Mouse (Mus musculus) cerebellum, adult 2 months (tissue): ENCODE measurements around the gene Alx3.

ENCODE experiments used
- CTCF ChIP-seq: fragments of 200-500 bp; IDR thresholded peaks from 2 replicates; pipeline ENCODE4 v1.5.1; 2011; ENCODE audit warnings: low read depth, mild to moderate bottlenecking, control low read depth, low read length, moderate library complexity, borderline replicate concordance; ENCODE audit not compliant: insufficient read depth
- POLR2A ChIP-seq: fragments of 200-500 bp; IDR thresholded peaks from 2 replicates; pipeline ENCODE4 v1.6.1; 2011; ENCODE audit warnings: low read length, control low read depth, borderline replicate concordance; ENCODE audit not compliant: insufficient read depth

DNA sequence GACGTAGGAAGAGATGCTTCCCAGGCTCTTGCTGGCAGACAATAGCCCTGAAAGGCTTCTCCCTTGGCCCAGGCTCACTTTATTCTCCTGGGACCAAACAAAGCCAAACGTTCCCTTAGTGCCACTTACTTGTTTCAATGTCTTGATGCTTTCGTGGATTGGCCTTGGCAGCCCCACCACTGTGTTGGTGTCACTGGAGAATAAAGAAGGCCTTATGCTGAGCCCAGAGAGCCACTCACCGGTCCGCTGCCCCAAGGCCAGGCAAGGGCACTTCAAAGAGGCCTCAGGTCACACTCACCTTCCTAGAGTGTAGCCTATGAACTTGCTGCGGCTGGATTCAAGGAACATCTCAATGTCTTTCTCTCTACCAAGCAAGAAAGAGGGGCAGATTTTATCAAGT, 25.1 kb downstream of the Alx3 start:
- TF ChIP-seq POLR2A (no peak), CTCF (no peak)
